Mouse (Mus musculus) activated CD4-positive, CD25-positive, alpha-beta regulatory T cell, adult 4 months (primary cell): ENCODE data around the gene Reck. TPM values are rescaled to one million over a fixed set of nuclear protein-coding genes. Genes with fewer than 3 reads are reported as not detected.

Source experiments
- ATAC-seq: one replicate; pipeline ENCODE4 v1.8.0; 2017
- polyA plus RNA-seq, 2 experiments: library from polyadenylated mRNA; unstranded; fragments of 100-300 nt; shearing (Covaris generic); gene quantifications; one replicate each; pipeline ENCODE4 v1.2.1; 2017

Gene Reck
- 1 to 10 TPM; 3.4 to 5.9 TPM for polyA plus RNA-seq

DNA sequence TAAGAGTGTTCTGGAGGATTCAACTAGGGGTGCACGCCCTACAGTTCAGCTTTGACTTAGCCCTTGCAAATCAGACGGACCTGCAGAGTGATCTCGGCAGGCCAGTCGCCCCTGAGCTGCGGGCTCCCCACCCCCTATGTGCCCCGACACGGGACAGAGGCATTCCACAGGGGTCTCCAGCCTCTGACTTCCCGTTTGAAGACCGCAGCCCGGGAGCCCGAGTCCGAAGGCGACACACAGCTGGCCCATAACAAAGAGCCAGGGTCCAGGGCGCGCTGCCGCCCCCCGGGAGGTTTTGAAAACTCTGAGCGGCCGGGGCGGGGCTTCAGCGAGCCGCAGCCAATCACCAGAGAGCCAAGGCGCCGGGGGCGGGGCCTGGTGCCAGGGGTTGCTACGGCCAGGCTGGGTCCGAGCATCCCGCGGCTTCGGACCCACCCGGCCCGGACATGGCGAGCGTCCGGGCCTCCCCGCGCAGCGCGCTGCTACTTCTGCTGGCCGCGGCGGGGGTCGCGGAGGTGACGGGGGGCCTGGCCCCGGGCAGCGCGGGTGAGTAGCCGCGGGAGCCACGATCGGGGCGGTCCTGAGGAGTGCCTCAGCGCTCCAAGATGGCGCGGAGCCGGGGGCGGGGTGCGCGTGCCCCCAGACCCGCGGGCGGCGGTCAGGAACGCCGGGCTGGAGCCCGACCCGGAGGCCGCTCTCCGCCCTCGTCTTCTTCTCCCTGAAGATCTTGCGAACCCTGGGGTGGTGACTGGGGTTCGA lies at the start of gene Reck:
TSS of gene Reck (plus strand) at position 371 of the 759 bp plus-strand sequence.
- ATAC-seq, result peak; percentile 83

DNA sequence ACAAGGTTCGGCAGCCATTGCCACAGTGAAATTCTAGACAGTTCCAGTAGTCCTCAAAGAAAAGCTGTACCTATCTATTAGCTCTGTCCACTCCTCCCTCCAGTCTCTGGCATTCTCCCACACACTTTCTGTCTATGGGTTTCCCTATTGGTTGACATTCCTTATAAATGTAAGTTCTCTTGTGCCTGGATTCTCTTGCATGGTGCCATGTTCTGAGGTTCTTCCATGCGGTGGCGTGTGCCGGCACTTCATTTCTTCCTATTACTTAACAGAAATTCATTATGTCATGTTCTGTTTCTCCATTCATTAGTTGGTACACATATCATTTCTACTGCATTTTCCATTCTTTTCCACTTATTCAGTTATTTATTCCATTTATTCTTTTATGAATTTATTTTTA lies 46.5 kb upstream of the Reck start:
- no peak for ATAC-seq

DNA sequence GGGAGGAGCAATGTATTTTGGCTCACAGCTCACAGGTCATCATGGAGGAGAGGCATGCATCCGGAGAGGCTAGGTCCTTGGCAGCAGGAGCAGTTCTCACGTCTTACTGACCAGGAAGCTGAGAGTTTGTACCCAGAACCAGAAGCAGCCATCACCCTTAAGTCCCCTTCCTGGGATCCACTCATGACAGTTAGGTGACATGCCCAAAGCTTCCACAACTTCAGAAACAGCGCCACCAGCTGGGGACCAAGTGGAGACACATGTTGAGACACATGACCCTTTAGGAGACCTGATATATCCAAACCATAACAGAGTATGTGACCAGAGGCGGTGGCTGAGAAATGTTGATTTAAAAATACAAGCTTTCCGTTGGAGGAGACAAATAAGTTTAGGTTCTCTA lies 43.3 kb upstream of the Reck start:
- ATAC-seq, result no peak

DNA sequence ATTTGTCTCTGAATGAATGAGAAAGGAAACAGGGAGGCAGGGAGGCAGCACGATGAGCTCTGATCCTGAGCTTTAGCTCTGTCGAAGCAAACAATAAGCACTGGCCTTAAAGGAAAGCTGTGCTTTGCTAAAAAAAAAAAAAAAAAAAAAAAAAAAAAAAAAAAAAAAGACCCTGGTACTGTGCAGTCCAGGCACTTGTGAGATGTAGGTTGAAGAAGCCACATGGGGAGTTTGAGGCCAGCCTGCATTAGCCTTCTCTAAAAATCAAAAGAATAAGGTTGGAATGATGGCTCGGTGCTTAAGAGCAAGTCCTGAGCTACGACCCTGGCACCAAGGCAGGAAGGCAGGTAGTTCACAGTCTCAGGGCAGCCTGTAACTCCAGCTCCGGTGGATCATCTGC lies 41.6 kb upstream of the Reck start:
- ATAC-seq, result no peak

DNA sequence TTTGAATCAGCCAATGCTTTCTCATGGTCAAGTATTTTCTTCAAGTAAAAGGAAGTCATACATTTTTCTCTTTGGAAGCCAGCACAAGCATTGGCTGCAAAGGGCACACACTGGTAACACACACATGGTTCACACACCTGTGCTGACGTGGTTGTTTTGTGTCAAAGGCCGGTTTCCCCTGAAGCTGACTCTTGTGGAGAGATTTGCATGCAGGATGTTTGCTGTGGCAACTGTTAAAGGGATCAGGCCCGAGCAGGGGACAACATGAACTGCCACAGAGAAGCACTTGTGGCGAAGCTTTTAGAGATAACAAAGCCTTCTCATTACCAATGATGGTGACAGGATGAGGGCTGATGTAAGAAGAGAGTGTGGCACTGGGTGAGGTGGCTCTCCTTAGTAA lies 40.6 kb upstream of the Reck start:
- ATAC-seq, result no peak

DNA sequence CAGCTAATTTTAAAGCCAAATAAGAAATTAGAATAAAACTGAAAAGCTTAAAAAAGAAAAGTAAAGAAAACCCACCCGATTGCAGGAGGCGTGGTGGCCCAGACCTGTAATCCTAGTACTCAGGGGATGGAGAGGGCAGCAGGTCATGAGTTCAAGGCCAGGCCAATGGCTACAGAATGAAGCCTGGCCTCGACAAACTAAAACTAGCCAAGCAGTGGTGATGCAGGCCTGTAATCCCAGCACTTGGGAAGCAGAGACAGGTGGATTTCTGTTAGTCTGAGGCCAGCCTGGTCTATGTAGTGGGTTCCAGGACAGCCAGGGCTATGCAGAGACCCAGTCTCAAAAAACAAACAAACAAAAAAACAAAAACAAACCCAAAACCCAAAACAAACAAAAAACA lies 37.0 kb upstream of the Reck start:
- ATAC-seq, result no peak

DNA sequence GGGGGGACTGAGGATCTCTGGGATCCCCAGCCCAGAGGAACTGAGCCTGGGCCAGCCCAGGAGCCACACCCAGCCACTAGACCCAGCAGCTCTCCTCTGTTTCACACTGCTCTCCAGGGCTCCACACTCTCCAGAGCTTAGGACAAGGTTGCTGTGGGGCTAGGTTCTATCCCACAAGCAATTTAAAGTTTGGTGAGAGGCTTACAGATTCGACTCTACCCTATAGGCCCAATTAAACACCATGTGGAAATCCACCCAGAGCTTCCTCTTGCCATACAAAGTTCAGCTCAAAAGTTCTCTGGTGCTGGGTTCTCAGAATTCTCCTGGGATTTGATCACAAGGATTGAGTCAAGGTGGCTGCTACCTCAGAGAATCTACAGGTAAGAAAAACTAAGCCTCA lies 35.2 kb upstream of the Reck start, which contains the start of gene Olfr157:
TSS of gene Olfr157 (minus strand) at position 101 of the 400 bp plus-strand sequence.
- ATAC-seq, result no peak

DNA sequence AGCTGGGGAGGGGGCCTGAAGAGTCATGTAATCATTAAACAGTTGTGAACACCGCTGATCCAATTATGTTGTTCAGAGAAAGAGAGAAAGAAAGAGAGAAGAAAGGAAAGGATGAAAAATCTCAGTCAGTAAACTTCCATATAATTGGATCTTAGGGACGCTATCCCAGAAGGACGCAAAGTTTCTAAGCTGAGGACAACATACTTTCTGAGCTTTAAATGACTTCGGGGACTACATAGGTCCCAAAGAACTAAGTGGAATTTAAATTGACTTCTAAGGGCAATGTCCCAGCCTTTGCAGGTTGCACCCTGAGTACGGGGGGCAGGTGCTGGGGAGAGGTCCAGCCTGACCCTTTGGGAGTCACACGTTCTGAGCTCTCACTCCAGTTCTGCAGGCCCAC lies 24.1 kb upstream of the Reck start, which contains the start of gene Olfr155:
TSS of gene Olfr155 (plus strand) at position 301 of the 400 bp plus-strand sequence.
- no peak for ATAC-seq

DNA sequence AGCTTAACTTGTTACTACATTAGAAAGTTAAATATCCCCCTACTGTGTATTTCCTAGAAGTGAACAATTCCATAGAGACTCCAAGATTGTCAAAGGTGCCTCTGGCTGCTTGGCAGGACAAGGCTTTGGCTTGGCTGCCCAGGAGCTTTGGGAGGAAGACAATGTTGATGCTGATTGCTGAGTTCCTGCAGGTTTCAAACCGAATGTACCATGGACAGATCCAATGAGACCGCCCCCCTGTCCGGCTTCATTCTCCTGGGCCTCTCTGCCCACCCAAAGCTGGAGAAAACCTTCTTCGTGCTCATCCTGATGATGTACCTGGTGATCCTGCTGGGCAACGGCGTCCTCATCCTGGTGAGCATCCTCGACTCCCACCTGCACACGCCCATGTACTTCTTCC lies 21.2 kb upstream of the Reck start:
- ATAC-seq, result no peak

DNA sequence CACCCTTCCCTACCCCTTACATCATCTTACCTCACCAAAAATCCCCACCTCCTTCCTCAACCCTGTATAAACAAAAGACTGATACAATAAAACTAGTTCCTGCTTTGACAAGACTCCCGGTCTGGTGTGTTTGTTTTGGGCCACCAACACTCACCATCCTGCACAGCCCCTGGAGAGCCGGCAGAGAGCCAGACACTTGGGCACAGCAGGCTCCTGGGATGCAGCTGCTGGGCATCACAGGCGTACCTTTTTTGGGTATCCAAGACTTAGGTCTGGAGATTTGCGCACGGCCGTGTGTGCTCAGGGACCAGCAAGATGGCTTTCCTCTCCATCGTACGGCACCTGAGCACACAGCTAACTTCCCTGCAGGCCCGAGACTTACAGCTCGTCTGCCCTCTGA lies 15.4 kb upstream of the Reck start:
- no peak for ATAC-seq

DNA sequence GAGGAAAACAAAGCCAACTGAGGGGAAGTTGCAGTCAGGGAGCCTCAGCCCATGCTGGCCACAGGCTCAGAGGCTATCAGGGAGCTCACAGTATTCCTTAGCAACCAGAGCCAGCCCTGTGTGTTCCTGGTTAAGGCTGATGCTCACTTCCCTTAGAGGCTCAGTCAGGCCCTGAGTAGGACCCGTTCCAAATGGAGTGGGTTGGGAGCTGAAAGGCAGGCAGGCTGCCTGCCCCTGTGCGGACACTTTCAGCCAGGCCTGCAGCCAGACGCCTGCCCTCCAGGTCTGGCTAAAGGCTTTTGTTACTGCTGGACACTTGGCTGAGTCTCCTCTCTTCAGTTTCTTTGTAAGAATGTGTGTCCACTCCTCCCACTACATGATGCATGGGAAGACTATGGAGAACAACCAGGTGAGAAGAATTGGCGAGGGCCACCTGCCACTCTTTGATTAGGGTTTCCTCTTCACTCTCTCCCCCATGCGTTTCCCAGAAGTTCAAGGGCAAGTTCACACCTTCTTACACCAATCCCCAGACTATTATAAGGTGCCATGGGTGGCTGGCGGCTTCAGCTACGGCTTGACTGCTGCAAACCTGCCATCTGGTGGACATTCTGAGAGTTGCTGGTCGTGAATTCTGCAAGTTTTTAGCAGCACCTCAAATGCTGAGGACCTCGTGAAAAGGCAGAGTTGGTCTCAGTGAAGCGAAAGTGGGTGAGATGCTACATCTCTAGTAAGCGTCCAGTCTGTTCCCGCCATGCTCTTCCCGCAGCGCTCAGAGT lies 14.4 kb upstream of the Reck start:
- ATAC-seq, result peak; percentile 40

DNA sequence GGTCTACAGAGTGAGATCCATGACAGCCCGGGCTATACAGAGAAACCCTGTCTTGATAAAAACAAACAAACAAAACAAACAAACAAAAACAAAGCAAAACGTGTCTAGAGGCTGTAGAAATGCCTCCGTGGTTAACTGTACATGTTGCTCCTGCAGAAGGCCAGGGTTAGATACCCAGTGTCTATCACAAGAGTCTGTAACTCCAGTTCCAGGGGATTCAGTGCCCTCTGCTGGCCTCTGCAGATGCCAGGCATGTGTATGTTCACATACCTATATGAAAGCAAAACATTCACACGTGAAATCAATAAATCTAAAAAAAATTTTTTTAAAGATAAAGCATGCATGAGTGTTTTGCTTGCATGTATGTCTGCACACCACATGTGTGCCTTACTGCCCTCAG lies 12.0 kb upstream of the Reck start:
- no peak for ATAC-seq

DNA sequence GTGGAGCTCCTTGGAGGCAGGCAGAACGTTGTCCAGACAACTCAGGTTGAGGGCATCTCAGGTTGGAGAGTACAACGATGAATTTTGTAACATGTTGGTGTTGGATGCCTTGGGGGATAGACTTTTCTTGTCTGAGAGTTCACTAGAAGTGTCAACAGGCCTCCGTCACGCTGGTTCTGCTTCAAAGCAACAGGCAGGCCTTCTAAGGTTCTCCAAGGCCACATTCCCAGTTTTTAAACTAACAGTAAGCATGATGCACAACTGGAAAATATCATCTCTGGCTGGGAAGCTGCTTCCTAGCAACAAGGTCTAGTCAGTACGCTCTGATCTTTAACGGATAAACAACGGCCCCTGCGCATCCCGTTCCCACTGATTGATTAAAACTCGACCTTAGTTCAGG lies 5.5 kb upstream of the Reck start:
- no peak for ATAC-seq

DNA sequence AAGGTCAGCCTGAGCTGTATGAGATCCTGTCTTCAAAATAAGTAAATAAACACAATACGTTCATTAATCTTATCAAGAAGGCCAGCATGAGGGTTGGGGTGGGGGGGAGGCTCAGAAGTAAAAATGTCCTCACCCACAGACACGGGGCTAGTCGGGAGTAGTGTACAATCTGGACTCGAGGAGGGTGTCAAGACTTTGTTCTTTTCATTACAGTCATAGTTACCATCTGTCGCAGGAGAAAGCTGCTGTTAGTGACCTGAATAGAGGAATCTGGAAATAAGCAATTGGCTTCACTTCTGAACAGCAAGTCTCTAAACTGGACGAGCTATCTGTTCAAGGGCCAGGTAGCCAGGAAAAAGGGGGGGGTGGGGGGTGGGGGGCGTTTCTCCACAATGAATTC lies 829 bp upstream of the Reck start:
- ATAC-seq, result no peak

DNA sequence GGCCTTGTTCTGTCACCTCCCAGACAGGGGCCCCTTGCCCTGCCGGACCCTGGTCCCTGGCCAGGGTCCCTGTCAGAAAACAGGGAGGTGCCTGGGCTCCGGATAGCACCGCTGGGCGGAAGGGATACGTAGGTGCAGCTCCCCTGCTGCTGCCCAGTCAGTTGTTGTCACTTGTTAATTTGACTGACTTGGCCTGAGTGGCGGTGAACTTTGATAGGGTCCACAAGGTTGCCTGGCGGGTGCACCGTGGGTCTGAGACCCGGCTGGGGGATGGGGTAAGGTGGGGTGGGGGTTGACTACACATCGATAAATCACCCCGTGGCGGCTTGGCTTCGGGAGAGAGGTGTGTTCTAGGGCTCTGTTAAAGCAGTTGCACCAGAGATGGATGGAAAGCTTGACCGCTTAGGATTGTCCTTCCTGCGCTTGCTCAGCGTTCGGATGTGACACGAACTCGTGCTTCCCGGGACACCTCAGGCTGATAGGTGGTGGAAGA lies 635 bp downstream of the Reck start:
- ATAC-seq, result no peak

DNA sequence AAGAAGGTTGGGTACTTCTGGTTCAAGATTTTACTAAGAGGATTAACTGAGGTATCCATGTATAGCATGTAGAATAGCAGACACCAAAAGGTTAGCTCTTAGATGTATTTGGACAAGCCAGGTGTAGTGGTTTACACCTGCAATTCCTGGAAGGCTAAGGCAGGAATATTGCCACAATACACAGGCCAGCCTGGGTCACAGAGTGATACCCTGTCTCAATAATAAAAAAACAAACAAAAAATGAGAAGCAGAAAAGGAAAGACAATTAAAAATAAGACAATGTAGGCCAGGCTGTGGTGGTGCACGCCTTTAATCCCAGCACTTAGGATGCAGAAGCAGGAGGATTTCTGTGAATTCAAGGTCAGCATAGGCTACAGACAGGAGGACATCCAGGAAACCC lies 1.9 kb downstream of the Reck start:
- no peak for ATAC-seq

DNA sequence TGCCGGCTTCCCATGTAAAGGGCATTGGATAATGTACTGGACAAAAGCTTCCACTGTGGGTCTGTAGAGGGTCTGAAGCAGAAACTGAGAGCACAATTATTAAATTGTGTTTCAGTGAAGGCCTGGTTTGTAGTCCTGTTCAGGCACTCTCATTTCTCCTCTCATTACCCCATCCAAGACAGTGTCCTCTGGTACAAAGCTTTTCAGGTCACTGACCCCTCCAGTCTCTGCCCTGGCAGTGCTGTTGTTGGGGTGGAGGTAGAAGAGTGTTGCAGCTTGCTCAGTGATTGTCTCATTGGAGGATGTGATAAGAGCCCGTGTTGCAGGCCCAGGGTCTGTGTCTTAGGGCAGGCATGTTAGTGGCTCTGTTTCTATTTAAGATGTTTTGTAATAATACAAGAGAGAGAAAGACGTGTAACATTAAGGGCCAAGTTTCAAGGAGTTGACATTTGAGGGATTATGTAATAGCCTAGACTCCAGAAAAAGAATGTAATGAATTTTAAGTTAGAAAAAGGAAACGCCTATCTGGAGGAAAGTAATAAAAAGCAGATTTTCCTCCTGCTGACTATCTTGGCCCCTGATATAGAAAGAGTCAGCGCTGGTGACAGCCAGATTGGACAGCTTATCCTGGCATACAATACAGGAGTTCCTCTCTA lies 2.9 kb downstream of the Reck start:
- ATAC-seq, result no peak

DNA sequence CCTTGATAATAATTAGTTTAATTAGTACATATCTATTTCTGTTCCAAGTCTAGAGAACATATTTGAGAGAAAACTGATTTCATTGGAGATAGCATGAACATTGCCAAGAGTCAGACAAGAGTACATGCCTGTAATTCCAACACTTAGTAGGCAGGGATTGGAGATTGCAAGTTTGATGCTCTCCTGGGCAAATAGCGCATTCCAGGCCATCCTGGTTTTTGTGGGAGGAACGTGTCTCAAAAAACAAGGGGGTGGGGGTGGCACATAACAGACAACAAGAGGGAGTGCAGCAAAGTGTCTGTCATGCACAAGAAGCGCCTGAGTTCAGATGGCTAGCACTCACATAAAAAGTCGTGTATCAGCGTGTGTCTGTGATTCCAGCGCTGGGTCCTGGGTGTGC lies 4.2 kb downstream of the Reck start:
- no peak for ATAC-seq

DNA sequence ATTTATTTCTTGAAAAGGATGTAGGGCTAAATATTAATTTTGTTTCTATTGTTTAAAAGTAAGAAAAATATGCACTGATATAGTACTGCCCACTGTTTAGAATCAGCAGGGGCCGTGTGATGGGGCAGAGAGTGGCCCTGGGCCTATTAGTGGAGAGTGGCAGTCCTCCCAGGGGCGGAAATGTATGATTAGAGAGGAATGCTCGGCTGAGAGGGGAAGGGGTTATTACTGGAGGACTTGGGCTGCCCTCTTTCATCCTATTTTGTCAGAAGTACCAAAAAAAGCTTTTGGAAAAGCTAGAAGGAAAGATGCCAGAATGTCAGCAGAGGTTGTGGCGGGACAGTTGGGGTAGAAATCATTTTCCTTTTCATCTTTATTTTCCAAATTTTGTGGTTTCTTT lies 8.9 kb downstream of the Reck start:
- no peak for ATAC-seq

DNA sequence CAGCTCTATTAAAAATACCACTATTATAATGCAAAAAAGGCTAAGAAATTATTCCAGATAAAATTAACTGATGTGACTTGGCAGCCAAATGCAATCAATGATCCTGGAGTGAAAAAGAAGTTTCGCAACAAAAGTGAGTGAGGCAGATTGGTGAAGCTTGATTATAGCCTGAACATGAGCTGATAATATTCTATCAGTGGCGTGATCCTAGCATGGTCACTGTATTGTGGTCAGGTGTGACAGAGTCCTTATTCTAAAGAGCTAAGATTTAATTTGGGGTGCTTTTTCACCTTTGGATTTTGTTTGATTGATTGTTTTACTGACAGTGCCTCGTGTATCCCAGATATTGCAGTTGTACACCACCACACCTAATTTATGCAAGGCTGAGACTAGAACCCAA lies 15.9 kb downstream of the Reck start:
- ATAC-seq, result no peak

DNA sequence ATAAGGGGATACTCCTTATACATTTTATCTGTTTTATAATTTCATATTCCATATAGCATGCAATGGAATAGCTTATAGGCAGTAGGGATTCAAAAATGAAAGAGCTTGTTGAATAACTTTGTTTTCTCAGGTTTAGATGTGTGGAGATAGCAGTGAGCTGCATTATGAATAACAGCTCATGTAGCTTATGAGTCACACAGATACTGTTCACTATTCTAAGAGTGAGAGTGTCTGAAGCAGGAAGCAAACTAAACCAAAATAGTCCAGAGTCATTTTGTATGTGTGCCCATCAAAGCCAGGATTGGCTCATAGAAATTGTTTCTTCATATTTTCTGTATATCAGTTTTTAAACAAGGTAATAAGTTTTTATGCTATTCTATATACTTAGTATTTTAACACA lies 21.9 kb downstream of the Reck start:
- no peak for ATAC-seq

DNA sequence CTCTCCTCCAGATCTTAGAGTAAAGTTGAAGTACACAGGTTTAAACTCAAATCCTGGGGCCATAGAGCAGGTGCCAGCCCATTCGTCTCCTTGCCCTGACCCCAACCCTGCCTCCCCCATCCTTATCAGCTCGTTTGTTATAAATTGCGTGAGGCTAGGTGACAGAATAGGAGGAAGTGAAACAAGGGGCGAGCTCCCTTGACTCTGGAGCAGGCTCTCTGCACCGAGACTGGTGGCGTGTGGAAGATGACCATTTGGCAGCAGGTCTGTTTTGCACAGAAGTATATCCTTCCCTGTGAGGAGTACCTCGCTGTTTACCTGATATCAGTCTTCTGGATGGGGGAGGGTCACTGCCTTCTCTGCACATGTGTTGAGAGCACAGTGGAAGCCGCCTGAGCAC lies 23.9 kb downstream of the Reck start:
- ATAC-seq, result no peak

DNA sequence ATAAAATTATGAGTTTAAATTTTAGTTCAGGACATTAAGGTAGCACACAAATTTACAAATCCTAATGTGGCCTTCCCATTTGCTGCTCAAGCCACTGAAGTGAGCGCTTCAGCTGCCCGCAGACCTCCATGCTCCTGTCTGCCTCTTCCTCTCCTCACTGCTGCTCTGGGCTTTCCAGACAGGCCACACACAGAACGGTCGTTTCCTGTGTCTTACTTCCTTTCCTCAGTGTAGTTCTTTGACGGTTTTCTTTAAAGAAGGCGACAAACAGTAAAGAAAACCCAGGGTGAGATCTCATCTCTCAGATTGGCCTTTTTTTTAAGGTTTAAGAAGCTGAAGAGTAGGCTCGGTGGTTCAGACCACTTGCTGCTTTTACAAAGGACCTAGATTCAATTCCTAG lies 28.4 kb downstream of the Reck start:
- ATAC-seq, result peak; percentile 79
